Mouse (Mus musculus) kidney, adult 18-20 months (tissue): ENCODE data around the gene Sez6.

Experiments used
- DNase-seq: peaks from one replicate; pipeline ENCODE4 v3.0.0; 2021

Gene Sez6

DNA sequence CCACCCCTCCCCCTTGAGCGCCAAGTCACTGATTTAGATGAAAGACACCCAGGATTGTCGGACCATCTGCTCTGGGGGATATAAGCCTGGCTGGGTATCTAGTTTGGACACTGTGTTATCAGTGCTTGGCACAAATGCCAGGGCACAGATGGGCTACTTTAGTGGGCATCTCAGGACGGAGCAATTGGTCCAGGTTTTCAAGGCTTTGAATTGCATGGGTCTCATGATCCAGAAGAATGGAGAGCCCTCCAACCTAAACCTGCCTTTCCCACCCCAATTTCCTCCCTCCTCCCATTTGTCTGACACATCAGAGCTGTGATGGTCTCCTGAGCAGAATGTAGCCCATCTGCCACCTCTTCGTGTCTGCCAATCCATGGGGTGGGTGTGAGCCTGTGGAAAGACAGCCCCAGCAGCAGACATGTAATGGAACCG, 20.2 kb downstream of the Sez6 start:
- DNase-seq = no peak

DNA sequence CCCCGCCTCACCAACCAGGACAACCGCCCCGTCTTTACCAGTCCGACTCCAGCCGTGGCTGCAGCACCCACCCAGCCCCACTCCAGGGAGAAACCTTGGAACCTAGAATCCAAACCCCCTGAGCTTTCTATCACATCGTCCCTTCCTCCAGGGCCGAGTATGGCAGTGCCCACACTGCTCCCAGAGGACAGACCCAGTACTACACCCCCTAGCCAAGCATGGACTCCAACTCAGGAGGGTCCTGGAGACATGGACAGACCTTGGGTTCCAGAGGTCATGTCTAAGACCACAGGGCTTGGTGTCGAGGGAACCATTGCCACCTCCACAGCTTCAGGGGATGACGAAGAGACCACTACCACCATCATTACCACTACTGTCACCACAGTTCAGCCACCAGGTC, 23.1 kb downstream of the Sez6 start:
- DNase-seq = peak; percentile 50

DNA sequence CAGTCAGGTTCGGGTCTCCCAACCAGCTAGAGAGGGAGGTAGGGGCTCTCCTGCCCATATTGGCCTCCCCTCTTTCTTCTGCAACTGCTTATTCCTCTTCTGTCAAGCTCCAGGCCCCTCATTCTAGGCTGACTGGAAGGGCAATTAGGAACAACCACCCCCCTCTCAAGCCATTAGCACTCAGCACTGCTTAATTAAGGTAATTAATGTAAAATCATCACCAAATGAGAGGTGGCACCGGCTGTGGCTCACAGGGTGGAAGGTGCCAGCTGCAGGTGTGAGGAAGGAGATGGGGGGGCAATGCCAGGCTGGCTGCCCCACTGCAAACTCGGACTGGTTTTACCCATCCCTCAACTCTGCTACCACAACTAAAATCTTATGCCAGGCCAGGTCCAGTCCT, 25.8 kb downstream of the Sez6 start:
- no peak for DNase-seq

DNA sequence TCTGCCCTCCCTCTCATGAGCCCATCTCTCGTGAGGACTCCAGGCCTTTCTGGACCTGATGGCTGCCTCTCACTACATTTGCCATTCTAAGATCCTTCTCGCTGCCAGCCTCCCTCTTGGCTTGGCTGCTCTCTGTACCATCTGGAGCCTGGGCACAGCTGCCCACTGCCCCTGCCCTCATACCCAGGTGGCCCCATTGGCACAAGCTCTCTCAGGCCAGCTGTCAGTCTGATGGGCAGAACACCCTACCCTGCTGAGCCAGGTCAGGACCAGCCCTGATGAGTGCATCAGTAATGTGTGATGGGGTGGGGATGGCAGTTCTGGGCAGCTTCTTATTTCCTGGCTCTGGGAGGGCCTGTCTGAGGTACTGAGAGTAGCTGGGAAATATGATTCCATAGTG, 27.7 kb downstream of the Sez6 start:
- no peak for DNase-seq

DNA sequence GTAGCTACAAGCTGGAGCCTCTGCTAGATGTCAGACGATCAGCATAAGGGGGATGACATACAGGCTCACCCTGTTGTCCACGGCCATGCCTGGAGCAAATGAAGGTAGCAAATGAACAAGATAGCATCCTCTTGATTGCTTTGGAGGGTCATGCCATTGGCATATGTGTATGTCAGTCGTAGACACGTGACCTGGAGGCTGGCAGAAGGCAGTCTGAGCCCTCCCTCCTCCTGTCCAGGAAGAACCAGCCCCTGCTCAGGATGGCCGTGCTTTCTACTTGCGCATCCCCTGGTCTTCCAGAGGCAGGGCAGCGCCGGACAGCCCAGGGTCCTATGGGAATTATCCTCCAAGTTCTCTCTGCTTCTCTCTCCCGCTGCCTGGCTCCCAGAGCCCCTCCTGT, 28.3 kb downstream of the Sez6 start:
- DNase-seq = no peak

DNA sequence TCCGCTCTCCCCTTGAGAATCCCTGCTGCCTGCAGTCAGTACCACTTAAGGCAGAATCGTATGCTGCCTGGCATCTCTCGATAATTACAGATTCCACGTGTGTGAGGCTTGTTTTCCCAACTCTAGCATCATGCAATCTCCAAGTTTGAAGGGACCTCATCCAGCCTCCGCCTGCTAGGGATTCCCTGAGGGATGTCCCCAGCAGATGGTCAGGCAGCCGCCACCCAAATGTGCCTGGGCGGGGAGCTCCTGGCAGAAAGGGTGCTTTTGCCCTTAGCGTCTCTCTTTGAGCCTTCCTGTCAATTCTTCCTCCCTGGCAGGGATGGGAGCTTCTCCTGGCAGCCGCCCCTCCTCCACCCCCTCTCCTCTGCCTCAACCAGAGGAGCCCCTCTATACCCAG, 29.6 kb downstream of the Sez6 start:
- DNase-seq = no peak

DNA sequence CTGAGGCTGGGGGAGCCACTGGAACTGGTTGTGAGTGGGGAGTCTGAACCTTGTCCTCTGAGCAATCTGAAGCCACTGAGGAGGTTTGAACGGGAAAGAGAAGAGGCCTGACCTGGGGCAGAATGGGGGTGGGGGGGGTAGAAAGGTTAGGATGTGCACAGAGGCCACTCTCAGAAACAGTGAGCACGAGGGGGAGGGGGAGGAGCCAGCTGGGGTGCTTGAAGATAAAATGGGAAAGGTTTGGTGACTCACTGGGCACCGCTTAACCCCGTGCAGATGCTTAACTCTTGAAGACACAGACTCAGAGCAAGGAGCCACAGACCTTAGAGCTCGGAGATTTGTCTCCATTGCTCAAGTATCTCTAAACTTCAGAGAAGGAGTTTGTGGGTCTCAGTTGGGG, 30.3 kb downstream of the Sez6 start:
- DNase-seq = no peak

DNA sequence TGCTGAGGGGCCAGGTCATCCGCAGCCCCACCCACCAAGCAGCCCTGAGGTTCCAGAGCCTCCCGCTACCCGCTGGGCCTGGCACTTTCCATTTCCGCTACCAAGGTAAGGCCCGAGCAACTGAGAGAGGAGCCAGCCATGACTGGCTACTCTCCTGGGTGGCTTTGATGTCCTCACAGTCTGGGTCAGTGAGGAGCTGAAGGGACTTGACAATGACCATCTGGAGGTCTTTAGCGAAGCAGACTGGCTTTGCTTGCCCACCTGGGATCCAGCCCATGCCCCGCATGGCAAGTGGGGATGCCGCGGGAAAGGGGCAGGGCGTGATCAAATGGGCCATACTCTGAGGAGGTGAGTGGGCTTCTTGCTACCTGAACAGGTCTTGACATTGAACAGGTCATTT, 32.3 kb downstream of the Sez6 start:
- DNase-seq = no peak

DNA sequence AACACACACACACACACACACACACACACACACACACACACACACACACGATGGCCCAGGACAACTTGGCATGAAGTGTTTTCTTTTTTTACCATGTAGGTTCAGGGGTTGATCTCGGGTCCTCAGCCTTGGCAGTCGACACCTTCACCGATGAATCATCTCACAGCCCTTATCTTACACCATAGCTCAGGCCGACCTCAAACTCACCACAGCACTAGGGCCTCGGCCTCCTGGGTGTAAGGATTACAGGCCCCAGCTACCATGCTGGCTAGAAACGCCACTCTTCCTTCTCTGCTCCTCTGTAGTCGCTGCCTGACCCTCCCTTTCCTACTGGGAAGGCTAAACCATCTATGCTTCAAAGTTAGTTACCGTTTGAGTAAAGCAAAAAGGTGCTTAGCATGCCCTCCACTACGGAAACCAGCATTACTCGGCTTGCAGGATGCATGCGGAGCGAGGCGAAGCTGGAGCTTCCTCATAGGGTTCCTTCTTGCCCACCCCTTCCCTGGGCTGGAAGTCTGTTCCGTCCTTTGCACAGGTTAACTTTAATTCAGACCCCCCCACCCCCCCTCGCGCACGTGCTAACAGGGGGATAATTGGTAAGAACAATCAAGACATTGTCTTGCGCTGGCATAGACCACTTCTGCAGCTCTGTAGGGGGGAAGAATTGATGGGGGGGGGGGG, 34.0 kb downstream of the Sez6 start:
- DNase-seq = no peak

DNA sequence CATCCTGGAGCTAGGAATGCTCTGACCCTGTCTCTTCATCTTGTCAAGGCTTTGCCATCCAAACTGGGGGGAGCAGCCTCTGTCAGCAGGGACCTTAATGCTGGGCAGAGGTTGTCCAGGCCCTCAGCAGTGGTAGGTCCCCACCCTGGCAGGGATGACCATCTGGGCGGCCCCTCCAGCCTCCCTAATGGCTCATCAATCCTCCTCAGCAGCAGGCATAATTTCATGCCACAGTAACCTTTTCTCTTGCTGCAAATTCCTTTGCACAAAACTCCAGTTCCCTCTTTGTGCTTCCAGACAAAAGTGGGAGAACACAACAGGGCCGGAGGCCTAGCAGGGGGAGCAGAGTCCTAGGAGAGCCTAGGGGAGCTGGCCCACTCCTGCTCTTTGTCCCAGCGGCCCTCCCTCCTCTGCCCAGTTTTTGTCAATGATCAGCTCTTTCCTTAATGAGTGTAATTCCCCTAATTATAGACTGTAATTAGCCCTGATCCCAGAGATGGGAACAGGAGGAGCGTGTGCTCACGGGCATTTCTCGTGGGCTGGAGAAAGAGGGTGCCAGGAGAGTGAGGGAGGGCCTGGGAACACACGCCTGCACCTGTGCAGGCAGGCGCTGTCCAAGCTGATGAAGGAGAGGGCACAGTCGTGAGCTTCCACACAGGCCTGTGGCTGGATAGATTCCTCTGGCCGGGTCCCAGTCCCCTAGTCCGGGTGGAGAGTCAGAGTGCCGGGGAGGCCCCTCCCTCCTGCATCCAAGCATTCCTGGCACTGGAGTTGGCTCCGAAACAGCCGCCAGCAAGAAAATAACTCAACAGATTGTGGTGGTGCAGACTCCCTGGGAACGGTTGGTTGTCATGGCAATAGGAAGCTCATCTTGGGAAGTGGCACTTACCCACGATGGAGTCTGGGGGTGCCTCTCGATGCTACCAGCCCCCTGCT, 34.8 kb downstream of the Sez6 start:
- peak; percentile 30 for DNase-seq

DNA sequence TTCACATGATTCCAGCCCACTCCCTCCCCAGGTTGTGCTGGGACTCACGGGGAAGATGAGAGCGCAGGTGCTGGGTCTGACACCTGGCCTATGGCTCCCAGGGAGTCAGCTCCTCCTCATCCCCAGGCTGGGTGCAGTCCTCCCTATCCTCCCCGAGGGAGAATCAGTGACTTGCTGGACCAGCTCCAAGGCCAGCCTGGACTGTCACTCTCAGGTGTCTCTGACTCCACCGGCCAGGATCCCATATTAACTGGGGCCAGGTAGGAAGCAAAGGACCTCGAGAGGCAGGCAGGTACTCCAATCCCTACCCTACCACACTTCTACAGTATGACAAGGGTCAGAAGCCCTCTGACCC, 35.4 kb downstream of the Sez6 start:
- no peak for DNase-seq

DNA sequence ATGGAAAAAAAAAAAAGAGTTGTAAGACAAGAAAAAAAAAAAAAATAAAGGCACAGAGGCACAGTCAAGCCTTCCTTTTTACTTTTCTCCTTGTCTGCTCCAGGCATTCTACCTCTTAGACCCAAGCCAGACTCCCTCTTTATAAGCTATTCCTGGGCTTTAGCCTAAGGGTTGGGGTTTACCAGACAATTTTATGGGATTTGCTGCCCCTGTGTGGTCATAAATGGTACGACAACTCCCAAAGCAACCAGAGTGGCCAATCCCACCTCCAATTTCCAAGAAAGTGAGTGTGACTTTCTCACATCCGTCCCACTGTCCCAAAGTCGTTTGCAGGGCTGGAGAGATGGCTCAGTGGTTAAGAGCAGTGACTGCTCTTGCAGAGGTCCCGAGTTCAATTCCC, 36.5 kb downstream of the Sez6 start:
- DNase-seq = peak; percentile 80

DNA sequence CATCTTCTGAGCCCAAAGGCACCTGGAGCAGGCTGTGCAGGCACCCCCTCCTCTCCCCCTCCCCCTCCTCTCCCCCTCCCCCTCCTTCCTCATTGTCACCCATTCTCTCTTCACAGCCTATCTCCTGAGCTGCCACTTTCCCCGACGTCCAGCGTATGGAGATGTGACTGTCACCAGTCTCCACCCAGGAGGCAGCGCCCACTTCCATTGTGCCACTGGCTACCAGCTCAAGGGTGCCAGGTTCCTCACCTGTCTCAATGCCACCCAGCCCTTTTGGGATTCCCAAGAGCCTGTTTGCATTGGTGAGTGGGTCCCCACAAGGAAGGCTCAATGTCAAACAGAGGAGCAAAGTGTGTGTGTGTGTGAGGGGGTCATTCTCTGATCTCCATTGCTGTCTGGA, 38.2 kb downstream of the Sez6 start:
- no peak for DNase-seq

DNA sequence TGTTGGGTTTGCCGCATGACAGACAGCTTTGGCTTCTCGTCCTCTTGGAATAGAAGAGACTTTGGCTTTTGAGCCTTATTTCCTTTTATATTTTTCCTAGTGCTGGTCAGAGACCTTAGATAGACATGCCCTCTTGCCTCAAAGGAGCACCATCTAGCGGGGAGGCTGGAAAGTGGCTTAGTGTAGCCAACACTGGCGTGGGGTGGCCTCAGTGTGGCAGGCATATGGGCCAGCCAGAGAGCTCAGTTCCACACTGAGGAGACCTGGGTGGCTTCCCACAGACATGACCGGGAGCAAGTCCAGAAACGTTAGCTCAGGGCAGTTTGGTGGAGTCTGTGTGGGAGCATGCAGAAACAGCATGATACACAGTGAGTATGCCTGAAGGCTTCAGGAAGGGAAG, 40.1 kb downstream of the Sez6 start:
- no peak for DNase-seq

DNA sequence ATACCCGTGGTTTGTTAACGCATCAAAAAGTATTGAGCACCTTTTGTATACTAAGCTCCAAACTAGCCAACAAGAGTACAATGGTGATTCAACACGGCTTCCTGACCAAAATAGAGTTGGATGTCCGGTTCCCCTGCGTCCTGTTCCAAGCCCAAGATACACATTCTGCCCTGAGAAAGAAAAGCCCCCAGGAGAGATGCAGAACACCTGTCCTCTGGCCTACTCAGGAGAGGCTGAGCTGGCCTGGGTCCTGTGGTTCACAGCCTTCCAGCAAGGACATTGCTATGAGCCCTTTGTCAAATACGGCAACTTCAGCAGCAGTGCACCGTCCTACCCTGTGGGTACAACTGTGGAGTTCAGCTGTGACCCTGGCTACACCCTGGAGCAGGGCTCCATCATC, 42.9 kb downstream of the Sez6 start:
- no peak for DNase-seq

DNA sequence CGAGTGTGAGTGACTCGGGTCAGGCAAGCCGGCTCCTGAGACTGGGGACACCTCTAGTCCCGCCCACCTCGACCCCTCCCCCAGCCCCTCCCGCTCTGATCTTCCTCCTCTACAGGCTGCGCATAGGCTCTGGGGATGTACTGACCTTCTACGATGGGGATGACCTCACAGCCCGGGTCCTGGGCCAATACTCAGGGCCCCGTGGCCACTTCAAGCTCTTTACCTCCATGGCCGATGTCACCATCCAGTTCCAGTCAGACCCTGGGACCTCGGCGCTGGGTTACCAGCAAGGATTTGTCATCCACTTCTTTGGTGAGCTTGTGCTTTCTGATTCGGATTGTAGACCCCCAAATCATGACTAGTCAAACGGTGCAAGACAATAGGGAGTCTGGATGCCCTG, 43.7 kb downstream of the Sez6 start:
- no peak for DNase-seq

DNA sequence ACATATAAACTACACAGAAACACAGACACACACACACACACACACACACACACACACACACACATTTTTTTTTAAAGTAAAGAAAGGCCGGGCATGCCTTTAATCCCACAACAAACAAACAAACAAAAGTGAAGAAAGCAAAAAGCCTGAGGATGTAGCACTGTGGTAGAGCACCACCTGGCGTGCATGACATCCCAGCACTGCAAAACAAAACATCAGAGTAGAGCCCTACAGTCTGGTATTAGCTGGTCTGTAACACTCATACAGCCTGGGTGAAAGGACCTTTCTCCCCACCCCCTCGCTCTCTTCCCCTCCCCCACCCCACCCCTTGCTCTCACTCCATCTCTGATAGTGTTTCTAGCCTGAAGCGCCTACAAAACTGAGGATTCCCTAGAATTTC, 45.3 kb downstream of the Sez6 start:
- DNase-seq = no peak

DNA sequence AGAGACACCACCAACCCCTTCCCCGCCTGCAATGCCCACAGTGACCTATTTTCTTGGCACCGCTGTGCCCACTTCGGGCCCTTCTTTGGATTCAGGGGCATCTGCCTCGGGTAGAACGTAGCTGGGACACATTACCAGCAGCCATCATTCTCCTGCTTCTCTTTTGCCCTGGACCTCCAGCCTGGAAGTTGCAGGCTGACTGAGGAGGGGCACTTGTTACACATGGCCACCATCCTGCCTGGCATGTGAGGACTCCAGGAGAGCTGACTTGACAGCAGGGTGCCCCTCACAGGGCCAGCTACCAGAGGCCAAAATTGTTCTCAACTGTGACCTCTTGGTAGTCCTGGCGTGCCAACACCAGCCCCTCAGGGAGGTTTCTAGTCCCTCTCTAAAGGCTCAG, 47.6 kb downstream of the Sez6 start:
- no peak for DNase-seq

DNA sequence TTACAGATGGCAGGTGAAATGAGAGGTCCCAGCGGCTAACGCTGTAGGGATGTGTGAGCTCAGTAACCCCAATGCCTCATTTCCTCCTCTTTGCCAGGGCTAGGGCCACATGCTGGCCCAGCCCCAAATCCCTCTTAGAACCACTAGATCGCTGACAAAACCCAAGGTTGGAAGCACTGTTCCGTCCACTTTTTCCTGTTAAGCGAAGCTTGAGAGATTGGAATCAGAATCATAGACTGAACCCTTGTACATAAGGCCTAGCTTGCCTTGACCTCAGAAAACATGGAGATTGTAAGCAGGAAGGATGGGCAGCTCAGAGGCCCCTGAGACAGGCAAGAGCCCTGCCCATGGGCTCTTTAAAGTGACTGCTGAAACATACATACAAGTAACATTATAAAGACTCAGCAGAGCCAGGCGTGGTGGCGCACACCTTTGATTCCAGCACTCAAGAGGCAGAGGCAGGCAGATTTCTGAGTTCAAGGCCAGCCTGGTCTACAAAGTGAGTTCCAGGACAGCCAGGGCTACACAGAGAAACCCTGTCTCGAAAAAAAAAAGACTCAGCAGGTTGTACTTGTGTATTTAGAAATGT, 48.7 kb downstream of the Sez6 start:
- no peak for DNase-seq

DNA sequence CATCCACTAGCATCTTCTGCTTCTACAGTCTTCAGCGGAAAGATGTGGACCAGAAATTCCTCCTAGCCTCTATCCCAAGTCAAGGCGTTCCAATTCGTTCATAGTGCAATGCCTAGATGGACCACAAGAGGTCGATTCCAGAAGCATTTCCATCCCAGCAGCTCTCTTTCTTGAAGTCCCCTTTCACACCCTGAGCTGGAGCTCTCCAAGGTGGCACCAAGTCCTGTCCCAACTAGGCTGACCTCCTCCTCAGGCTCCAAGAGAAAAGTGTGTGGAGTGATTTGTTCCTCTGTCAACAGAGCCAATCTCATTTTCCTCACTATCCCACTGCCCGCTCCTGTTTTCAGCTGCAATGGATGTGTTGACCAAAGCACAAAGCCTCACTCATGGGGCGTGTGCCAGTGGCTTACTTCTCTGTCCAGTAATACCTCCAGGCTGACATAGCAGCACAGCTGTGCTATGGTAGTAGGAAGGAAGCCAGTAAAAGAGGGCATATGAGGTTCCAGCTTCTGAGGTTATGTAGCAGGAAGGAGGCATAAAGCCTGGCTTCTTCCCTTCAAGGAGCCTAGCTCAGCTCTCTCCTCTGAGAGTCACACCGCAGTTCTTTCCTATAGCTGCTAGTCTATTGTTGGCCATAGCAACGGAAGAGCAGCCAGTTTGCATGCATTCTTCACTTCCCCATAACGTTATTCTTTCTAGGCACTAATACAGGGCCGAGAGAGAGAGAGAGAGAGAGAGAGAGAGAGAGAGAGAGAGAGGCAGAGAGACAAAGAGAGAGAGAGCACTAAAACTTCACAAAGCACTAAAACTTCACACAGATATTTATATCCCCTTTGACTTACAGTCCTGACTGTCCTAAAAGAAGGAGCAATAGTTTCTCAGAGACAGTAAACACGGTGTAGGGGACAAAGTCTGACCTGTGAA, 49.9 kb downstream of the Sez6 start:
- peak; percentile 60 for DNase-seq

DNA sequence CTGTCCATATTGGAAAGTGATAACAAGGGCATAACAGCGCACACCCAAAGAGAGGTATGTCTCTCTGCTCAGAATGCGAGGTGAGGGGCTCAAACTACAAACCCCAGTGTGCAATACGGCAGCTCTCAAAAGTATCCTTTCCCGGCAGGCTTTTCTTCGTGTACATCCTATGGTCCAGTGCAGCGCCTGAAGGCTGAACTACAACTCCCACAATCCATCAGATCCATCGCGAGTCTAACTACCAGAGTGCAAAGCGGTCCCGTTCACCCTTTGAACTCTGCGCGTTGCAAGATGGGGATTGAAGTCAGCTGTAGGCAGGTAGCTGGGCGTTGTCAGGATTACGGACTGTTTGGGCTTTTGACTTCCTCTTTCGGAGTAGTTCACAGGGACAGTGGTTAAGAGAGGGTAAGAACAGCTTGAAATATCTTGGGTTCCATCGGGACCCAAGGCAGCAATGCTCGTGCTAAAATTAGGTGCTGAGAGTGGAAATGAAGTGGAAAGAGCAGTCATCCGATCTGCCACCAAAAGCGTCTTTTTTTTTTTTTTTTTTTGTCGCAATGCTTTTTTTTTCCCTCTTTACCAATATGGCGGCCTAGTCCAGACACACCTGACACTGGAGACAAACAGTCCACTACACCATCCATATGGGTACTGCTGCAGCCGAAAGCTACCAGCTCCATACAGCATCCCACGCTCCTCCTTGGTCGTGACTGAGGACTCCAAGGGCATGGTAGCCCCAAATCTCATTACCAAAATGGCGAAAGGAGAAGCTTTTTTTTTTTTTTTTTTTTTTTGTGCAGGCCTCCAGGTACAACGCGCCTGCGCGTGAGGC, 51.2 kb downstream of the Sez6 start:
- DNase-seq = peak; percentile 93

DNA sequence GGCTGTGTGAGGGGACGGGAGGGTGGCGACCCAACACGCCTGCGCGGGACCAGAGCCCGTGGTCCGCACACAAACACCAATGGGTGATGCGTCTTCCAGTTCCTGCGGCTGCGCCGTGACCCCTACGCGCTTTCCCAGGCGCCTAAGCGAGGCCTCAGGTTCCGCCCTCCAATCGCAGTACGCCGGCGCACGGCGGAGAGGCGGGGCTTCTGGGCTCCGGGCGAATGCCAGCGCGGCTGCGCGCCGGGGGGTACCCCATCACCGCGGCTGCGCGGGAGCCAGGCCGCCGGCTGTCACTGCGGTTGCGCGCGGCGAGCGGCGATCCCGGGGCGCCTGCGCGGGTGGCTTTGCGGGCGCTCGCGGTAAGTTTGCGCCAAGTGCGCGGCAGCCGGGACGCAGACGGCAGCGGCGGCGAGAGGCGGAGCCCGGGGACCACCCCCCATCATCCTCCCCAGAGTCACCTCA, 51.9 kb downstream of the Sez6 start, which contains the start of gene Phf12:
Gene Phf12 (plus strand): TSS at position 314 of the 465 bp plus-strand sequence.
- peak; percentile 99 for DNase-seq
